9 mouse cellular contexts compared by ENCODE assay signal in the genomic region with DNA sequence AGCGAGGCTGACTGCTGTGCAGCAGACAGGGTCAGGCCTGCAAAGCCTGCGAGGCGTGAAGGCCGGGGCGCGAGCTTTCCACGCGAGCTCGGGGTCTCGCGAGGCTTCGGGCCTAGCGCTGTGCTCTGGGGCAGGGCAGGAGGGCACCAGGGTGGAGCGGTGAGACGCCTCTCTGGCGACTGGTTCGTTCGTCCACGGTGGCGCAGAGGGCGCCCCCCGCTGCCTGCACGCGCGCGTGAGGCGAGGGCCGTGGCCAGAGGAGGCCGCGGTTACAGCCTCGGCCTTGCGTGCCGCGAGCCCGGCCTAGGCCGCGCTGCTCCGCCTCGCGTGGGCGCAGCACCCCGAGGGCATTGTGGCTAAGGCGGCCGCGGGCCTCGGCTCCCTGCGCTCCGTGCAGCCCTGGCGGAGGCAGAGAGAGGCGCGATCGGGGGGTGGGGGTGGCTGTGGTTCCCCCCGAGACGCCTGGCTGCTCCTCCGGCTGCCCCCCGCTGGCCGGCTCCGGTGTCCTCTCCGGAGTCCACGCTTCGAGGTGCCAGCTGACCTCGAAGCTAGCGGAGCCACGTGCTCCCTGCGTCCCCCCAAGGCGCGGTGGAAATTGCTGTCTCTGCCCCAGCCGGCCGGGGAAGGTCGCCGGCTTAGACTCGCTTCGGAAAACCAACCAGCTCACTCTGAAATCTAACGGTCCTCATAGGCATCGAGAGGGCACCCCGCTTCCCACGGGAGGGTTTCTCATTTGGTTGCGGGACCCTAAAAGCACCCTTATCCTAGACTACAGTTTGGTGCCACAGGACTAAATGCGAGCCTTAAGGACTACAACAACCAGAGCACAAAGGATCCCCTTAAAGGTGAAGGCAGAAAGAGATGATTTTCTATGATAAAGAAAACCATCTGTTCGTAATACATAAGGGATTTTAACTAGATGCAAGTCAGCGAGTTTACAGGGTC. TPM values are rescaled to one million over a fixed set of nuclear protein-coding genes. Genes with fewer than 3 reads are reported as not detected.
DNase-seq lines count a peak whose midpoint lies in the region; ATAC-seq lines count a peak whose summit lies in the region.
"Had no signal": no experiment of that assay in that cellular context is flagged by ENCODE, and none has a peak within 500 bp of the region (broad histone marks: within the 10 kb centered on the region; RNA-seq: fewer than 3 reads in every experiment).

No protein-coding gene starts in this region.

- peak overlapping the region; percentile 51 for H3K4me2 ChIP-seq in embryonic facial prominence, embryonic 15.5 days (replicated peaks)
- peak overlapping the region; percentile 41 for H3K4me2 ChIP-seq in intestine, embryonic 14.5 days (ENCODE audit: low read length)

- 2% methylated on average over 80 of the region's 81 CpGs for WGBS in embryonic facial prominence, embryonic 15.5 days
- WGBS in intestine, embryonic 14.5 days: 1% methylated on average over 70 of the region's 81 CpGs

- no peak overlapping the region for H3K27ac ChIP-seq in embryonic facial prominence, embryonic 15.5 days (replicated peaks)
- no peak overlapping the region for H3K27ac ChIP-seq in intestine, embryonic 14.5 days (ENCODE audit: low read depth)

- no peak overlapping the region for H3K9ac ChIP-seq in embryonic facial prominence, embryonic 15.5 days
- H3K9ac ChIP-seq in intestine, embryonic 14.5 days (ENCODE audit: low read length): no peak overlapping the region

- no peaks in the 10 kb centered on the region for H3K36me3 ChIP-seq in embryonic facial prominence, embryonic 15.5 days
- H3K36me3 ChIP-seq in intestine, embryonic 14.5 days (ENCODE audit: control insufficient read depth, insufficient read depth, low read length): no peaks in the 10 kb centered on the region

- ATAC-seq in embryonic facial prominence, embryonic 15.5 days (ENCODE audit: insufficient number of reproducible peaks, low FRiP score, low TSS enrichment, low read depth): peak; percentile 63; the same call in 1 of the 2 replicates
- ATAC-seq in intestine, embryonic 14.5 days (replicated peaks; ENCODE audit: low FRiP score, low TSS enrichment, low read depth): no peak

- peaks cover 31% of the 10 kb centered on the region for H3K4me1 ChIP-seq in embryonic facial prominence, embryonic 15.5 days
- H3K4me1 ChIP-seq in intestine, embryonic 14.5 days (replicated peaks; ENCODE audit: control insufficient read depth, insufficient read depth, low read length): peaks cover 8% of the 10 kb centered on the region

- intact Hi-C loops in left cerebral cortex, postnatal 4 days (cut with DNase I): no loop called here
- intact Hi-C loops in left cerebral cortex, postnatal 14 days (cut with DNase I): no loop called here

- H3K4me3 ChIP-seq in embryonic facial prominence, embryonic 15.5 days (replicated peaks): peak overlapping the region; percentile 32
- 0 out of 2 replicates have a peak overlapping the region, but pooled peaks have one; percentile 11 for H3K4me3 ChIP-seq in intestine, embryonic 14.5 days (ENCODE audit: low read depth, low read length)

- peak; percentile 16 for DNase-seq in left cerebral cortex, postnatal 4 days
- no peak for DNase-seq in left cerebral cortex, postnatal 14 days (ENCODE audit: low spot score in 2 of 2)
- no peak for DNase-seq in intestine, embryonic 14.5 days (ENCODE audit: low spot score)
- peak; percentile 40 for DNase-seq in retina, embryonic 14.5 days (ENCODE audit: low spot score)
- DNase-seq in left cerebral cortex, adult 9 months (ENCODE audit: low spot score in 2 of 2): no peak
- no peak for DNase-seq in right cerebral cortex, postnatal 14 days
- DNase-seq in cerebellum, adult 9-11 months: no peak

- H3K9me3 ChIP-seq in embryonic facial prominence, embryonic 15.5 days (replicated peaks): no peaks in the 10 kb centered on the region
- no peaks in the 10 kb centered on the region for H3K9me3 ChIP-seq in intestine, embryonic 14.5 days (ENCODE audit: control insufficient read depth, low read length)

- H3K27me3 ChIP-seq in embryonic facial prominence, embryonic 15.5 days: peaks cover 91% of the 10 kb centered on the region
- H3K27me3 ChIP-seq in intestine, embryonic 14.5 days (replicated peaks; ENCODE audit: control insufficient read depth, insufficient read depth, low read length): peaks cover 97% of the 10 kb centered on the region

RNA-seq across cellular contexts. Expression of gene Otp, which starts 10.2 kb away (rescaled TPM):
- total RNA-seq in left cerebral cortex, postnatal 4 days (2021): 1 to 10 TPM in 1 of 2 experiments, under 1 TPM in 1; 0.14 to 1.4 TPM
- total RNA-seq in left cerebral cortex, postnatal 14 days (2021): under 1 TPM in 1 of 2 experiments, not detected in 1; 0.27 TPM
- not detected in 2 replicates for polyA plus RNA-seq in embryonic facial prominence, embryonic 15.5 days (2015; fragmentation: Nextera tagmentation; extraction: Ambion mirVana)
- not detected in 2 replicates for polyA plus RNA-seq in intestine, embryonic 14.5 days (2014; fragmentation: Nextera tagmentation; extraction: Ambion mirVana)
- polyA plus RNA-seq: large intestine, adult 2 months had no signal

Comparison
In these comparisons a context has a peak if more than half of its experiments do, and no peak if none do; other contexts are left out.
1. DNase-seq: peak in left cerebral cortex, postnatal 4 days (single experiment) and retina, embryonic 14.5 days (single experiment); none in left cerebral cortex, postnatal 14 days (0 of 2), intestine, embryonic 14.5 days (single experiment), left cerebral cortex, adult 9 months (0 of 2), right cerebral cortex, postnatal 14 days (single experiment) and cerebellum, adult 9-11 months (single experiment).